Mouse (Mus musculus) layer of hippocampus, adult 18-20 months (tissue): Measurements from ENCODE around the gene Cfd. TPM values are rescaled to one million over a fixed set of nuclear protein-coding genes. Genes with fewer than 3 reads are reported as not detected.

Experiments
- DNase-seq, 2 experiments: peaks; one replicate each; pipeline ENCODE4 v3.0.0; 2022; ENCODE audit warnings: low spot score in 2 of 2
- total RNA-seq, 2 experiments: library from RNA; stranded (reverse); gene quantifications; 2 replicates each; pipeline ENCODE4 v1.2.3; 2021

The Cfd gene
- total RNA-seq, 2 experiments from 2014 or later: not detected

GRCm38 (mm10) chr10:79916808-79917531, 26.3 kb downstream of the Cfd start, which contains the start of gene Kiss1r:
Kiss1r (plus strand) TSS chr10:79916971.
- DNase-seq: peak; percentile 80 to 86

GRCm38 (mm10) chr10:79917532-79918100, 27.0 kb downstream of the Cfd start:
- DNase-seq: no peak

- DNase-seq: no peak
These were observed 27.8 kb downstream of the Cfd start for GRCm38 (mm10) chr10:79918231-79919078.

GRCm38 (mm10) chr10:79919251-79919849, 28.7 kb downstream of the Cfd start:
- DNase-seq: no peak

- no peak for DNase-seq
These were observed 29.6 kb downstream of the Cfd start for GRCm38 (mm10) chr10:79920056-79920890.

- DNase-seq: no peak
These were observed 30.4 kb downstream of the Cfd start, which contains the start of gene R3hdm4 for GRCm38 (mm10) chr10:79920958-79921535. R3hdm4 (minus strand) TSS chr10:79921208.

GRCm38 (mm10) chr10:79921572-79921971, 30.9 kb downstream of the Cfd start:
- DNase-seq: no peak

- peak; percentile 91 to 98 for DNase-seq
These were observed 34.5 kb downstream of the Cfd start for GRCm38 (mm10) chr10:79924998-79925784.

- DNase-seq: no peak
These were observed 35.3 kb downstream of the Cfd start for GRCm38 (mm10) chr10:79925785-79926490.

- DNase-seq: peak; percentile 86 to 89
These were observed 36.1 kb downstream of the Cfd start, which contains the start of gene Arid3a for GRCm38 (mm10) chr10:79926491-79927323. Arid3a (plus strand) TSS chr10:79927043.

- DNase-seq: peak in 1 of 2 experiments; percentile 57
These were observed 36.8 kb downstream of the Cfd start for GRCm38 (mm10) chr10:79927324-79928029.

- DNase-seq: no peak
These were observed 37.5 kb downstream of the Cfd start for GRCm38 (mm10) chr10:79928030-79928694.

GRCm38 (mm10) chr10:79928907-79929701, 38.5 kb downstream of the Cfd start:
- no peak for DNase-seq

- DNase-seq: no peak
These were observed 39.5 kb downstream of the Cfd start for GRCm38 (mm10) chr10:79929967-79930825.

- DNase-seq: no peak
These were observed 40.2 kb downstream of the Cfd start for GRCm38 (mm10) chr10:79930826-79931186.
